Mouse (Mus musculus) CH12.LX (cell line): ENCODE results near the gene Hist1h3c. TPM values are rescaled to one million over a fixed set of nuclear protein-coding genes. Genes with fewer than 3 reads are reported as not detected.

Experiments used
- DNase-seq: peaks from one replicate; pipeline ENCODE4 v3.0.0-alpha.2; 2013; ENCODE audit errors: extremely low read depth
- H3K27ac ChIP-seq: 2 replicates; pipeline ENCODE4 v1.5.1; 2012; ENCODE audit warnings: low read depth, mild to moderate bottlenecking, control low read depth, moderate library complexity; ENCODE audit not compliant: insufficient read depth
- H3K27me3 ChIP-seq: replicated peaks from 2 replicates; pipeline ENCODE3; 2012; ENCODE audit warnings: inconsistent platforms
- H3K36me3 ChIP-seq, 2 experiments: replicated peaks in 1 of 2; 2 replicates each; pipeline versions ENCODE3 to v1.6.1; 2012; ENCODE audit warnings: inconsistent platforms in 1 of 2, low read length in 1 of 2, mild to moderate bottlenecking in 1 of 2, mixed read lengths in 1 of 2, moderate library complexity in 1 of 2; ENCODE audit not compliant: control insufficient read depth in 1 of 2, insufficient read depth in 1 of 2
- H3K4me1 ChIP-seq, 2 experiments: 2 replicates each; pipeline ENCODE4 v1.6.1; 2012; ENCODE audit warnings: inconsistent platforms in 1 of 2, moderate library complexity in 1 of 2; ENCODE audit not compliant: insufficient read depth in 2 of 2, control insufficient read depth in 1 of 2
- H3K4me2 ChIP-seq: 2 replicates; pipeline ENCODE4 v1.6.1; 2012; ENCODE audit warnings: low read depth, mild to moderate bottlenecking, control low read depth; ENCODE audit not compliant: poor library complexity, insufficient read depth, severe bottlenecking
- H3K4me3 ChIP-seq, 3 experiments: fragments of 150-350 bp in 1 of 3; sonication (generic) in 1 of 3; replicated peaks in 1 of 3; 2 replicates each; pipeline versions ENCODE3 to v1.5.1; 2011 to 2012; ENCODE audit warnings: low read depth in 2 of 3, low read length in 2 of 3, mild to moderate bottlenecking in 2 of 3, moderate library complexity in 2 of 3, control low read depth in 1 of 3, improper control_type of control experiment in 1 of 3, inconsistent platforms in 1 of 3, mixed read lengths in 1 of 3; ENCODE audit not compliant: poor library complexity in 1 of 3
- H3K79me2 ChIP-seq: replicated peaks from 2 replicates; pipeline ENCODE4 v1.6.1; 2012; ENCODE audit warnings: mild to moderate bottlenecking, moderate library complexity; ENCODE audit not compliant: control insufficient read depth, poor library complexity, insufficient read depth, severe bottlenecking; ENCODE audit errors: extremely low read depth
- H3K9ac ChIP-seq: 2 replicates; pipeline ENCODE4 v1.6.1; 2012; ENCODE audit warnings: low read depth, mild to moderate bottlenecking, control low read depth, moderate library complexity; ENCODE audit not compliant: insufficient read depth
- H3K9me3 ChIP-seq: replicated peaks from 2 replicates; pipeline ENCODE3; 2012; ENCODE audit warnings: low read length, inconsistent platforms, mixed read lengths
- CHD1 ChIP-seq: IDR thresholded peaks from 2 replicates; pipeline ENCODE4 v1.6.1; 2012; ENCODE audit warnings: low read depth, low read length, improper control_type of control experiment, inconsistent platforms
- CHD2 ChIP-seq: IDR thresholded peaks from 2 replicates; pipeline ENCODE4 v1.6.1; 2011; ENCODE audit warnings: low read length, improper control_type of control experiment
- CTCF ChIP-seq, 2 experiments: IDR thresholded peaks in 1 of 2; conservative IDR thresholded peaks in 1 of 2; 2 replicates each; pipeline ENCODE4 v1.5.1; 2011 to 2012; ENCODE audit warnings: low read depth in 2 of 2, low read length in 2 of 2, improper control_type of control experiment in 1 of 2, inconsistent platforms in 1 of 2, mild to moderate bottlenecking in 1 of 2, moderate library complexity in 1 of 2
- E2F4 ChIP-seq: IDR thresholded peaks from 2 replicates; pipeline ENCODE4 v1.6.1; 2011; ENCODE audit warnings: low read depth, low read length, improper control_type of control experiment; ENCODE audit not compliant: insufficient replicate concordance
- ELF1 ChIP-seq: IDR thresholded peaks from 2 replicates; pipeline ENCODE4 v1.6.1; 2014; ENCODE audit warnings: low read depth, mild to moderate bottlenecking, inconsistent platforms, low read length, improper control_type of control experiment
- EP300 ChIP-seq: IDR thresholded peaks from 2 replicates; pipeline ENCODE4 v1.6.1; 2011; ENCODE audit warnings: low read length, improper control_type of control experiment
- ETS1 ChIP-seq: conservative IDR thresholded peaks from 2 replicates; pipeline ENCODE4 v1.6.1; 2012; ENCODE audit warnings: low read depth, mild to moderate bottlenecking, inconsistent platforms, low read length, improper control_type of control experiment, moderate library complexity
- HCFC1 ChIP-seq: IDR thresholded peaks from 2 replicates; pipeline ENCODE4 v1.6.1; 2012; ENCODE audit warnings: low read depth, mild to moderate bottlenecking, inconsistent platforms, low read length, improper control_type of control experiment
- IRF4 ChIP-seq: IDR thresholded peaks from 2 replicates; pipeline ENCODE4 v1.6.1; 2014; ENCODE audit warnings: low read depth, mild to moderate bottlenecking, inconsistent platforms, low read length, improper control_type of control experiment
- JUN ChIP-seq: IDR thresholded peaks from 2 replicates; pipeline ENCODE4 v1.6.1; 2011; ENCODE audit warnings: low read depth, mild to moderate bottlenecking, low read length, improper control_type of control experiment, moderate library complexity; ENCODE audit not compliant: insufficient read depth
- JUND ChIP-seq: conservative IDR thresholded peaks from 2 replicates; pipeline ENCODE4 v1.6.1; 2011; ENCODE audit warnings: low read depth, low read length, improper control_type of control experiment
- MAFK ChIP-seq: IDR thresholded peaks from 2 replicates; pipeline ENCODE4 v1.6.1; 2011; ENCODE audit warnings: low read length, improper control_type of control experiment; ENCODE audit not compliant: insufficient replicate concordance
- MAX ChIP-seq: IDR thresholded peaks from 2 replicates; pipeline ENCODE4 v1.6.1; 2011; ENCODE audit warnings: low read length, improper control_type of control experiment
- MAZ ChIP-seq: IDR thresholded peaks from 2 replicates; pipeline ENCODE4 v1.6.1; 2012; ENCODE audit warnings: low read depth, mild to moderate bottlenecking, inconsistent platforms, low read length, improper control_type of control experiment, moderate library complexity
- MXI1 ChIP-seq: IDR thresholded peaks from 2 replicates; pipeline ENCODE4 v1.6.1; 2011; ENCODE audit warnings: mild to moderate bottlenecking, low read depth, low read length, improper control_type of control experiment
- NELFE ChIP-seq: IDR thresholded peaks from 2 replicates; pipeline ENCODE4 v1.6.1; 2011; ENCODE audit warnings: low read depth, low read length, improper control_type of control experiment
- NRF1 ChIP-seq: IDR thresholded peaks from 2 replicates; pipeline ENCODE4 v1.6.1; 2014; ENCODE audit warnings: low read depth, mild to moderate bottlenecking, inconsistent platforms, low read length, improper control_type of control experiment, moderate library complexity
- POLR2A ChIP-seq: IDR thresholded peaks from 2 replicates; pipeline ENCODE4 v1.6.1; 2011; ENCODE audit warnings: low read depth, mild to moderate bottlenecking, improper control_type of control experiment, low read length
- POLR2AphosphoS2 ChIP-seq: IDR thresholded peaks from 2 replicates; pipeline ENCODE4 v1.6.1; 2011; ENCODE audit warnings: low read depth, low read length, improper control_type of control experiment
- TBP ChIP-seq: conservative IDR thresholded peaks from 2 replicates; pipeline ENCODE4 v1.6.1; 2011; ENCODE audit warnings: low read depth, low read length, improper control_type of control experiment
- UBTF ChIP-seq: IDR thresholded peaks from 2 replicates; pipeline ENCODE4 v1.6.1; 2012; ENCODE audit warnings: low read depth, mild to moderate bottlenecking, inconsistent platforms, low read length, improper control_type of control experiment, moderate library complexity
- USF1 ChIP-seq: IDR thresholded peaks from 2 replicates; pipeline ENCODE4 v1.6.1; 2014; ENCODE audit warnings: low read depth, mild to moderate bottlenecking, inconsistent platforms, low read length, improper control_type of control experiment
- ZC3H11A ChIP-seq: IDR thresholded peaks from 2 replicates; pipeline ENCODE4 v1.6.1; 2012; ENCODE audit warnings: low read depth, mild to moderate bottlenecking, inconsistent platforms, low read length, improper control_type of control experiment
- ZKSCAN1 ChIP-seq: IDR thresholded peaks from 2 replicates; pipeline ENCODE4 v1.6.1; 2012; ENCODE audit warnings: low read depth, inconsistent platforms, low read length, improper control_type of control experiment, borderline replicate concordance
- ZMIZ1 ChIP-seq: IDR thresholded peaks from 2 replicates; pipeline ENCODE4 v1.6.1; 2012; ENCODE audit warnings: low read depth, mild to moderate bottlenecking, inconsistent platforms, low read length, improper control_type of control experiment
- ZNF384 ChIP-seq: IDR thresholded peaks from 2 replicates; pipeline ENCODE4 v1.6.1; 2012; ENCODE audit warnings: low read depth, low read length, improper control_type of control experiment, inconsistent platforms
- dilution Hi-C: fragments of 300-500 bp; cut with MboI; formaldehyde crosslinking; loops from 2 replicates; pipeline ENCODE4 v1.14.3; 2020; ENCODE audit warnings: low sequenced_read_pairs; ENCODE audit not compliant: extremely low pct_unique_long_range_greater_than_20kb, extremely low pct_ligation_motif_present
- in situ Hi-C: fragments of 300-500 bp; cut with MboI; formaldehyde crosslinking; loops from 3 replicates; pipeline ENCODE4 v1.14.3; 2019; ENCODE audit warnings: low sequenced_read_pairs, low pct_ligation_motif_present, low pct_unique_long_range_greater_than_20kb, mixed read lengths
- polyA plus RNA-seq: library from polyadenylated mRNA; unstranded; fragments of >175 nt; gene quantifications from 2 replicates; pipeline ENCODE4 v1.2.1, GENCODE M21; 2012; ENCODE audit warnings: low read depth; ENCODE audit not compliant: insufficient read length
- total RNA-seq, 2 experiments: library from RNA; depleted of rRNA; stranded (reverse); fragments of 300-350 nt in 1 of 2; fragments of >200 nt in 1 of 2; gene quantifications; 2 replicates each; pipeline ENCODE4 v1.2.3; 2012 to 2014

Hist1h3c gene
- total and polyA plus RNA-seq, 3 experiments: 7.3 to 1,847 (median 73.1) TPM

GRCm38 (mm10) chr13:23697491-23698299 is 47.7 kb downstream of the Hist1h3c start (continued):
- TF ChIP-seq TBP (no peak), UBTF (peak; percentile 99), POLR2A (peak; percentile 55; the same call in 1 of the 2 replicates), MAX (0 out of 2 replicates have a peak, but pooled peaks have one; percentile 54), ZNF384 (no peak), IRF4 (no peak; the same call in 1 of the 2 replicates), CHD1 (peak; percentile 95), E2F4 (no peak), JUN (no peak), ETS1 (peak; percentile 18; the same call in 1 of the 2 replicates), ZC3H11A (no peak), MAFK (0 out of 2 replicates have a peak, but pooled peaks have one; percentile 33), JUND (0 out of 2 replicates have a peak, but pooled peaks have one; percentile 40)

- Histone ChIP-seq H3K9ac (no peak overlapping the region), H3K4me2 (no peak overlapping the region), H3K4me3 (no peak overlapping the region), H3K4me1 (peaks cover 2 to 35% of the 10 kb centered on the region in 2 experiments; a peak in 2 of 4 replicates), H3K27ac (no peak overlapping the region), H3K79me2 (no peaks in the 10 kb centered on the region), H3K27me3 (no peaks in the 10 kb centered on the region), H3K9me3 (no peaks in the 10 kb centered on the region), H3K36me3 (no peaks in the 10 kb centered on the region)
- no peak for TF ChIP-seq CHD2
- TF ChIP-seq ETS1: no peak
- no peak for TF ChIP-seq ELF1
- no peak for TF ChIP-seq NELFE
- no peak for TF ChIP-seq IRF4
- TF ChIP-seq E2F4: no peak
- TF ChIP-seq ZNF384: no peak
- no peak for TF ChIP-seq ZMIZ1
- TF ChIP-seq UBTF: no peak
- no peak for TF ChIP-seq USF1
- no peak for TF ChIP-seq NRF1
- no peak for TF ChIP-seq EP300
- TF ChIP-seq HCFC1: no peak
- no peak for TF ChIP-seq JUN
- TF ChIP-seq POLR2AphosphoS2: no peak
- TF ChIP-seq MAZ: no peak
- no peak for TF ChIP-seq MXI1
- TF ChIP-seq CTCF (conservative IDR thresholded peaks at IDR 0.05 in 1 of 2, IDR thresholded peaks at IDR 0.05 in 1 of 2; ENCODE audit: low read depth in 2 of 2, low read length in 2 of 2): no peak
- TF ChIP-seq ZKSCAN1: no peak
- dilution Hi-C loops (loop anchor here (10.0 kb wide), 1 partner anchor 49 kb away; the partner anchor contains the start of genes Hist1h2bb and Hist1h3c), in situ Hi-C loops (no loop called here)
- no peak for DNase-seq
These were observed 49.3 kb downstream of the Hist1h3c start for GRCm38 (mm10) chr13:23696061-23696474.
